Mouse (Mus musculus) yolk sac, embryonic 10.5 days (tissue): Measurements from ENCODE around the gene Mtus2.
"Not testable (repeated sequence)": the region's sequence is repeated elsewhere in the genome, so short reads cannot be mapped to it uniquely, and the experiment has no call there.

Source experiments
- DNase-seq: peaks from one replicate; pipeline ENCODE4 v3.0.0-alpha.2; 2017; ENCODE audit warnings: low spot score

The Mtus2 gene

DNA sequence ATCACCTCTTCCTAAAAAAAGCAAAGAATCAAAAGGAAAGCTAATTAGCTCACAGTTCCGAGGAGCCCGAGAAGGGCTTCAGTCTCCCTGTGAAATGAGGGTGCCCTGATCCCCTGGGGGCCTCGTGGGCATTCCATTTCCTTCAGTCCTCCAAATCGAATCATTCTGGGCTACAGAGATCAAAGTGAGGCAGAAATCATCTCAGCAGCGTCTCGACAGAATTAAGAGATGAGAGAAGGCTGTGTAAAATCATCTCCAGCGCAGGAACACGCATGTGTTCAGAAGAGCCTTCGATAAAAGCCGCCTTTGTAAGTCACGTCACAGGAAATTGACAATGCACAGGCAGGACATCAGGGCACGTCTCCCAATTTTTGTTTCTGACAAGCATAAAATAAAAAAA lies 167.2 kb downstream of the Mtus2 start:
- no peak for DNase-seq

GRCm38 (mm10) chr5:148130691-148131457 lies 173.8 kb downstream of the Mtus2 start:
- DNase-seq: no peak

GRCm38 (mm10) chr5:148131458-148132131 lies 174.5 kb downstream of the Mtus2 start:
- no peak for DNase-seq

- DNase-seq: no peak
These were observed 176.4 kb downstream of the Mtus2 start for GRCm38 (mm10) chr5:148133448-148134060.

- no peak for DNase-seq
These were observed 184.5 kb downstream of the Mtus2 start for GRCm38 (mm10) chr5:148141662-148142061.

DNA sequence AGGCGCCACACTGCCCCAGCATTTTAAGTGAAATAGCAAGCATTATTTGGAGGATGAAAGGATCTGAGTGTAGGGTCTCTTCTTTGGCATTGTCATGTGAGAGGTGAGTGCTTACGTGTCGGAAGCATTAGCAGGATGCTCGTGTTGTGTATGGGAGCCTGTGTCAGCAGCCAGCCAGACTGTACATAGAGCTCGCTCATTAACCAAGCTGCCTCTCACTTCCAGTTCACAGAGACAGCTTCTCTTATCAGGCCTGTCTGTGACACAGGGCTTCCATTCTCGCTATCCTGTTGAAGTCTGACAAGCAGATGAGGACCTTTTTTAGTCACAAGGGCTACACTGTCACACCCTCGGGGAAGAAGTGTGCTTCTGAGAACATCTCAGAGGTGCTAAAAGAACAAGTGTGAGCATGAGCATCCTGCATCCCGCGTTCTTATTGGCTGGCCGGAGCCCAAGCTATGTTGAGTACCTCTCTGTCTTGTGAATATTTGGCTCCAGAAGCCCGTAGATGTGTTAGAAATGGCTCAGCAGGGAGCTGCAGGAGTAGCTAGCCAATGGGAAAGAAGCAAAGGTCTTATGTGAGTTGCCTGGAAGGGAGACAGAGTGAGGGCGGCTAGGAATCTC lies 189.2 kb downstream of the Mtus2 start:
- no peak for DNase-seq

GRCm38 (mm10) chr5:148151894-148152599 lies 194.9 kb downstream of the Mtus2 start:
- DNase-seq: no peak

DNA sequence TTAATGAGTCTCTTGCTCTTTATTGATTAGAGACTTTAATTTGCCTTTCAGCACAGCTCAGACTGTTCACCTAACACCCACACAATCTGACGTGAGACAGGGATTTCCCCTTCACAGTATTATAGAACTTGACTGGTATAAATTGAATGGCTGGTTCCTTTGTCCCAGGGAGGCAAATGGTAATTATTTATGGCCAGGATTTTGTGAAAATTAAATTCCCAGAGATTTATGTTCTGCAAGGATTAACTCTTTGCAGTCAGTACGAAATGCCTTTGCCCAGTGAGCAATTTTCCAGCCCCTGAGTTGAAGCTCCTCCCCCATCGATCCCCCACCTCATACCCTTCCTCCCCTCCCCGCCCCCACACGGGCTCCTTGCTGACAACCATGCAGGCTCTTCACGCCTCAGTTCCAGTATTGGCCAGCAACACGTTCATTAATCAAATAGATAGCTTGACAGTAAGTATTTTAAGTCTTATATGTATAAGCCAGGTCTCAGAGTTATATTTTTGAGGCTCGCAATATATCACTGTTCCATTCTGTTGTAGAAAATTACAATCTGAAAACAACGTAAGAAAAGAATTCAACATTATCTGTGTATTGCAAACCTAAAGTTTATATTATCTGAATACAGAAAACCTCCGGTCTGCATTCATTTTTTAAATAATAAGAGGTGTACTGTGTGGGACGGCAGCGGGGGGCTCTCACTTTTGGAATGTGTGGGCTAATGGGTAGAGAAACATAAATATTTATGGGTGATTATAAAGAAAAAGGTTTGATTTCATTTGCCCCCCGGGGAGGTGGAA lies 195.7 kb downstream of the Mtus2 start:
- no peak for DNase-seq

- no peak for DNase-seq
These were observed 196.2 kb downstream of the Mtus2 start for GRCm38 (mm10) chr5:148153403-148153713.

GRCm38 (mm10) chr5:148154727-148155126 lies 197.6 kb downstream of the Mtus2 start:
- DNase-seq: no peak

DNA sequence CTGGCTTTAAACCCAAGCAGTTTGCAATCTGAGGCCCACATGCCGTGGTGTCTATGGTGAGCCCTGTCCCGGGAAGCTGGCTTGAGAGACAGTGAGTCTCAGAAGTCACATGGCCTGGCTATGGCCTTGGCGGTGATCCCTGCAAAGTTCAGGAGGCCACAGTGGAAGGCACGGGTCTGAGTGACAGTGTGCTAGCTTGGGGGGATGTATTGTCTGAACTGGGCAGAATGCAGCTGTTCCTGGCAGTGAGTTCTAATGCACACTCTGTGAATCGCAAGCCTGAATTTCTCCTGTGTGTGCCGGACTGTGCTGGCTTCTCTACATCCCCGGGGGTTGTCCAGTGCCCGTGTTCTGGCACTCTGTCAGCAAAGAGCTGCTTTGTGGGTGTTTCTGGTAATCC lies 202.2 kb downstream of the Mtus2 start:
- no peak for DNase-seq

- DNase-seq: no peak
These were observed 203.5 kb downstream of the Mtus2 start for GRCm38 (mm10) chr5:148160529-148161154.

DNA sequence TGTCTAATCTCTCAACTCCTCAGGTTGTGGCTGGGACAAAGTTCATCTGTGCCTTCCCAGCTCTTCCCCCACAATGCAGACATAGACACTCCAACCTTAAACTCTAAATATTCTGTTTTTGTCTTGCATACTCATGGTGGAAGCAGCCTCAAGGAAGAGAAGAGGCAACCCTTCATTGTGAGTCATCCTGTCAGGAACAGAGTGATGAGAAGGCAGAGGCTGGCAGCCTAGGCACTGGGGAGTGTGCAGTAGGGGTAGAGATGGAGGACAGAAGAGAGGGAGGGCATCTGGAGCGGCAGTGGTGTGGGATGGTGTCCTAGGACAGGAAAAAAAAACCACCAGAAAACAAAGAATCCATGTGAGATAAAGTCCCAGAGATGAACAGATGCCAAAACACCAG lies 208.0 kb downstream of the Mtus2 start:
- no peak for DNase-seq

GRCm38 (mm10) chr5:148175091-148175490 lies 218.0 kb downstream of the Mtus2 start:
- DNase-seq: no peak

DNA sequence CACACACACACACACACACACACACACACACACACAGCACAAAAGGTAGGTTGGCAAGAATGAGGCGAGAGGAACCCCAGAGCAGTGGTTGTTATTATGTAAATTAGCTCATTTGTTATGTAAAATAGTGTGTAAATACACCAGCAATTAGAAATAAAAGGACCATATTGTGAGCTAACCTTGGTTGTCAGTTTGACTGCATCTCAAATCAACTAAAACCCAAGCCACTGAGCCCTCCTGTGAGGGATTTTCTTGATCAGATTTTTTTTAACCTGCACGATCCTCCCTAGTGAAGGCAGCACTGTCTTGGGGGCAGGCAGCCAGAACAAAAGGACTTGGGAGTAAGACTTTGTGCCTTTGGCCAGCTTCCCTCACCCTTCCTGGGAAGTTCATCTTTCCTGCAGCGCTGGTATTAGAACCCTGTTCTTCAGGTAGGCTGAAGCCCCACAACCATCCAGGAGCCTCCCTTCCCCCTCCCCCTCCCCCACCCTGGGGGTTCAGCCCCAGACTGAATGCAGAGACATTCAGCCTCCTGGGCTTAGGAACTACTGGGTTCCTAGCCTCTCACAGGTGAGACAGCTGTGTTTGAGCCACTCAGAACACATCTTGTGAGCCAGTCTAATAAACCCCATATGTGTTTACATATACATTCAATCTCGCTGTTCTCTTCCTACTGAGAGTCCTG lies 218.8 kb downstream of the Mtus2 start:
- no peak for DNase-seq

- DNase-seq: not testable (repeated sequence)
These were observed 219.4 kb downstream of the Mtus2 start for GRCm38 (mm10) chr5:148176539-148176938.

DNA sequence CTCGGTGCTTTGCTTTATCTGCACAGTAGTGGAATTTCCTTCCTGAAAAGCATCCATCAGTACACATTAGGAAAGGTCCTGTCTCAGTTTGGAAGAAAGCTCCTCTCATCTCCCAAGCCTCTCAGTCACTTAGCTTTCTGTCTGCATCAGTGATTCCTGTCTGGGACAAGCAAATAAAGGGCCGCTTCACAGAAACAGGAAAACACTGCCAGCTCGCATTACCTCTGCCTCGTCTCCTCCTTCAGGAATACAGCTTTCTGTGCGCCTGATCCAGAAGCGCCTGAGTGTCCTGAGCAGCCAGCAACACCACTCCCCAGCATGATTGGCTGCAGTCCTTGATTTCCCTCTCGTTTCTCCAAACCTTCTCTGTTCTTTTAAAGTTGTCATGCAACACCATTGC lies 222.1 kb downstream of the Mtus2 start:
- no peak for DNase-seq

GRCm38 (mm10) chr5:148180590-148181307 lies 223.6 kb downstream of the Mtus2 start:
- no peak for DNase-seq

GRCm38 (mm10) chr5:148181308-148181630 lies 224.1 kb downstream of the Mtus2 start:
- no peak for DNase-seq

GRCm38 (mm10) chr5:148181901-148182300 lies 224.8 kb downstream of the Mtus2 start:
- no peak for DNase-seq
